Mouse (Mus musculus): ENCODE measurements around the gene Heatr3. TPM values are rescaled to one million over a fixed set of nuclear protein-coding genes. Genes with fewer than 3 reads are reported as not detected.

The Heatr3 gene
- 1 to 10 TPM; 9.0 to 9.9 TPM for total RNA-seq (2023)

DNA sequence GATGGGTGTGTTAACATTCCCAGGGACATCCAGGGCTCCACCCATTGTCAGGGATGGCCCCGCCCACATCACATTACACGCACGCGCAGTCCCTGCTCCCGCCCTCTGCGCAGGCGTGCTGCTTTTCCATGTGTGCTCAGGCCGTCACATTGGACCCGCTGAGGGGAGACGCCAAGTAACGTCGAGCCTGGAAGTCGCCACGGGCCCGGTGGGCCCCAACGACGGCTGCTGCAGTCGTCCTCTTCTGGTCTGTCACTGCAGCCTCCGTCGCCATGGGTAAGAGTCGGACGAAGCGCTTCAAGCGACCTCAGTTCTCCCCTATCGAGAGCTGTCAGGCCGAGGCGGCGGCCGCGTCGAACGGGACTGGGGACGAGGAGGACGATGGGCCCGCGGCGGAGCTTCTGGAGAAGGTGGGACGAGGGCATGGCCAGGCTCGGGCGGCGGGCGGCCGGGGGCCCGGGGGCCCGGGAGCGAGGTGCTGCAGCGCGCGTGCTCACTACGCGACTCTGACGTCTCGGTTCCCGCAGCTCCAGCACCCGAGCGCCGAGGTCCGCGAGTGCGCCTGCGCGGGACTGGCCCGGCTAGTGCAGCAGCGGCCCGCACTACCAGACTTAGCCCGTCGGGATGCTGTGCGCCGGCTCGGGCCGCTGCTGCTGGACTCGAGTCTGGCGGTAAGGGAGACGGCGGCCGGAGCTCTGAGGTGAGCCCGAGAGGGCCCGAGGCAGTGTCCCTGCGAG is at the start of gene Heatr3:
TSS of gene Heatr3 (plus strand) at position 108 of the 737 bp plus-strand sequence.

DNA sequence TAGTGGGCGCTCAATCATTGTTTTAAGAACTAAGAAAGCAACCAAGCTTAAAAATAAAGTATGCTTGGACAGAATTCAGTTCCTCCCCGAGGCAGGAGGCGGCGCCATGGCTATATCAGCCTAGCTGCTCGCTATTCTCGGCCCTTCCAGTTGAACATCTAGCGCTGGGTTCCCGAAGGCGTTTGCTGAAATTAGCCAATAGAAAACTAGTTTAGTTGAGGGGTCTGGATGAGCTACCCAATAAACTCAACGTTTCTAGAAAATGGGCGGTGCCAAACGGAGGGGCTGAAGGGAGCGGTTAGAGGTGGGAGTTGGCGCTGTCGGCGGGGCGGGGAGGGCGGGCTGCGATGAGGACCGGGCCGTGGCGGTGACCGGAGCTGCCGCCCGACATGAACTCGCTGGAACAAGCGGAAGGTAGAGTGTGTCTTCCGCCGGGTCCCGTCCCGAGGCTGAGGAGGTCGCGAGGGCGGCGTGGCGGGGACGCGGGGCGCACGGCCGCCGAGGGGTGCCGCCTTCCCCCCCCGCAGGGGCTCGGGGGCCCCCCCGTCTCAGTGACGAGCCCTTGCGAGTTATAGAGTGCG is 19.1 kb upstream of the Heatr3 start, which contains the start of gene Cnep1r1:
TSS of gene Cnep1r1 (plus strand) at position 314 of the 581 bp plus-strand sequence.

DNA sequence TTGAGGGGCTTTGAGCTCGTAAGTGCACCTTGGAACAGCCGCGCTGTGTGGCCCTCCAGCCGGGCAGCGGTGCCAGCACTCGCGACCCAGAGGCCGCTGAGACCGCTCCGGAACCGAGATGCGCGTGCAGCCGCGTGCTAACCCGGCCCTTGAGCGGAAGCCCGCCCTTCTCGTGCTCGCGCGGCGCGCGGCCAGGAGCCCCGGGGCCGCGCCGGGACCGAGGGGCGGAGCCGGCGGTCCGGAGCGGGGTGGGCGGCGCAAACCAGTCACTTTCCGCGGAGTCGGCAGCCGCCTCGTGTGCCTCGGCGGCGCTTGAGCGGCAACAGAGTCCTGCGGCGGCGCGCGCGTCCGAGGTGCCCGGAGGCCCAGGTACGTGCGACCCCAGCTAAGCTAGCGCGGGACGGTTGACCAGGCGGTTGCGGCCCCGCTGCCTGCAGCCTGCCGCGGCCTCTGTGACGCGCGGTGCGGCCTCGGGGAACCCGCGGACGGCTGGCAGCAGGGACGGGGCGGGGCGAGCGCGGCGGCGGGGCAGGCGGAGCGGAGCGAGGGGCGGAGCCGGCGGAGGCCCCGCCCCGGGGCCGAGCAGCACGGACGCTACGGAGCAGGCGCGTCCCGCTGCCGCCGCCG is 61.4 kb downstream of the Heatr3 start, which contains the start of gene Tent4b:
TSS of gene Tent4b (plus strand) at position 269 of the 627 bp plus-strand sequence.

Other genes starting within 250 kb of the Heatr3 start
- gene Zfp423, start 178.3 kb upstream of the Heatr3 start, total RNA-seq (2023) = not detected
- 10 to 100 TPM; 16.8 to 20.9 TPM for gene Cnep1r1, start 19.1 kb upstream of the Heatr3 start, total RNA-seq (2023)
- gene Tent4b, start 61.4 kb downstream of the Heatr3 start, total RNA-seq (2023) = 10 to 100 TPM; 28.9 to 29.1 TPM
- 10 to 100 TPM; 65.7 to 74.8 TPM for gene Adcy7, start 134.5 kb downstream of the Heatr3 start, total RNA-seq (2023)
- 10 to 100 TPM; 52.7 to 65.2 TPM for gene Brd7, start 224.3 kb downstream of the Heatr3 start, total RNA-seq (2023)

Data from neutrophil, adult 83 days (primary cell).